Mouse (Mus musculus): ENCODE data around the gene 2010109A12Rik.

GRCm38 (mm10) chr5:93236541-93236940, 30.2 kb downstream of the 2010109A12Rik start:
- TF ChIP-seq POLR2A (IDR thresholded peaks at IDR 0.05; ENCODE audit: low read depth, low read length) (no peak), CTCF (IDR thresholded peaks at IDR 0.05; ENCODE audit: extremely low read depth, insufficient read depth, insufficient read length, insufficient replicate concordance) (no peak)

Data from spleen, adult 2 months (tissue).